Mouse (Mus musculus) layer of hippocampus, postnatal 36 days (tissue): ENCODE results near the gene Pidd1. TPM values are rescaled to one million over a fixed set of nuclear protein-coding genes. Genes with fewer than 3 reads are reported as not detected.

ENCODE experiments used
- DNase-seq, 2 experiments: peaks; one replicate each; pipeline ENCODE4 v3.0.0; 2022
- total RNA-seq, 2 experiments: library from RNA; stranded (reverse); gene quantifications; 2 replicates each; pipeline ENCODE4 v1.2.3; 2021

Pidd1 gene
- total RNA-seq: 1 to 10 TPM in 1 of 2 experiments, under 1 TPM in 1; 0.66 to 1.1 TPM

DNA sequence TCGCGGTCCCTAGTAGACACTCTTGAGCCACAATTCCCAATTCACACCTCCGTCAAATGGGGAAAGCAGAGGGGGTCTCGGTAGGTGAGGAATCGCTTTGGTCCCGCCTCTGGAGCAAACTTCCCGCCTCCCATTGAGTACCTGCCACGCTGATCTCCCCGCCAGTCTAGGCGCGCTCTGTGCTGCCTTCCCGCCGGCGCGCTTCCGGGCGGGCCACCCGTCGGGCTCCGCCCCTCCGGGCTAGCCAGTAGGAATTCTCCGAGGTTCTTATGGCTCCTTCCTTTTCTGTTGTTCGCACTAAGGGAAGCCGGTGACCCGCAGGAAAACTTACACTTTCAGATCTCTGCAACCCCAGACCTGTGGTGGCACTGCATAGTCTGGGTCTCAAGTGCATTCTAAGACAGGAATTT is at the start of gene Pidd1:
Gene Pidd1, minus strand, starts transcription at position 198 of the 410 bp plus-strand sequence.
- no peak for DNase-seq

DNA sequence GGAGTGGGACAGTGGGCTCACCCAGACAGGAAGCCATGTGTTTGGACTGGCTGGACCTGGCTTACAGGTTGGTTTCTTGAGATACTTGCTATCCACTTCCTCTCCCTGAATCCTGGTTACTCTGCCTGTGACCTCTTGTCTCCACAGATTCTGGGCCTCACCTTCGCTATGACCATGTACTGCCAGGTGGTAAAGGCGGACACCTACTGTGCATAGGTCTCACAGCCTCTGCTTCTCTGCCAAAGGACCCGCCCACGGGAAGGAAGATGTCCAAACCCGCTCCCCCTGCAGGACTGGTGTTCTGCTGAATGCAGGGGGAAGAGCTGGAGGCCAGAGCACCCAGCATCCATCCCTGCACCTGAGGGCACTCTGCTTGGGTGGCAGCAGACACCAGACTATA is 48.9 kb upstream of the Pidd1 start:
- DNase-seq: no peak

- DNase-seq: no peak
These were observed 47.3 kb upstream of the Pidd1 start for GRCm38 (mm10) chr7:141491151-141491550.

DNA sequence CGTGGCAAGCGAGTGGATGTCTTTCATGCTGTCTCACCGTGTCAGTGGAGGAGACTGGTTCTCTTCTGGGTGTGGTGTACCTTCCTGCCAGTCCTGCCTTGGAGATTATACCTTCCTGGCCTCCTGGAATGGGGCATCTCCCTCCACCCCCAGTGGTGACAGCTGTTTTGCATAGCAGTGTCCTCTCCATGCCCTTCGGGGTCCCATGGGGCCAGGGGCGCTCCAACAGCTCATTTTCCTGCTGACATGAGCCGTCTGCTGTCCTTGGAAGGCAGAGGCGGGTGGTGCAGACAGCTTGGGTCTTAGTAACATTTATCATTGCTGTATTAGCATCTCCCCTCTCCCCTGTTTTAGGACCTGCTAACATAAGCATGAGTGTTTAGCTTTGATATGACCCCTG is 43.3 kb upstream of the Pidd1 start:
- DNase-seq: no peak

DNA sequence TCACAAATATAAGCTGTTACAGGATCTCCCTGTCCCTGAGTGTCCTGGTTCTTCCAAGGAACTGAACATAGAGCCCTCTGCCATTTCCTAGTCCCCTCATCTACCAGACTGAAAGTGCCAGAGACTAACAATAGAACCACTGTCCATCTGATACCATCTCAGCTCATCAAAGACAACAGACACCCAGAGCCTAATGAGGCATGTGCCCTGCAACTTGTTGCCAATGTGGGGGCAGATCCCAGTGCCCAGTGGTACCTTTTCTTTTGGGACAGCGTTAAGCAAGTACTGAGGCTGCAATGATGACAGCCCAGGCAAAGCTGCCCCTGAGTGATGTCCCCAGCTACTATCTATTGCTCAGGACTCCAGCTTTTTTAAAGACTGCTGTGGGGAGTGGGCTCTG is 42.4 kb upstream of the Pidd1 start:
- DNase-seq: no peak

DNA sequence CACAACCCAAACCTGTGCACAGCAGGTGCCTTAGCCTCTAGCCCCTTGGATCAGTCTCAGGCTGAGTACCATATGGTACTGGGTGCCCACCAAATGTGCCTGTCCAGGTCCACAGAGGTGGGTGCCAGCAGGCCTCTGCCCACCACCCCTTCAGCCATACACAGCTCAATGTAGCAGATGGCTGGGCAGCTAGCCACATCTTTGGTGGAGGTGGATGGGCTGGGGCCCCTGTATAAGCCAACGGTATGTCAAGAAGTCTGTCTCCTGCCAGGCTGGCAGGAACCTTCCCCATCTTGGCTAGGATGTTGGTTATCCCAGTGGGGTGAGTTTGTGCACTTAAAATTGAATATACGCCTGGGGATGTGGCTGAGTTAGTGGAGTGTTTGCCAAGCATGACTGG is 41.8 kb upstream of the Pidd1 start:
- DNase-seq: no peak

DNA sequence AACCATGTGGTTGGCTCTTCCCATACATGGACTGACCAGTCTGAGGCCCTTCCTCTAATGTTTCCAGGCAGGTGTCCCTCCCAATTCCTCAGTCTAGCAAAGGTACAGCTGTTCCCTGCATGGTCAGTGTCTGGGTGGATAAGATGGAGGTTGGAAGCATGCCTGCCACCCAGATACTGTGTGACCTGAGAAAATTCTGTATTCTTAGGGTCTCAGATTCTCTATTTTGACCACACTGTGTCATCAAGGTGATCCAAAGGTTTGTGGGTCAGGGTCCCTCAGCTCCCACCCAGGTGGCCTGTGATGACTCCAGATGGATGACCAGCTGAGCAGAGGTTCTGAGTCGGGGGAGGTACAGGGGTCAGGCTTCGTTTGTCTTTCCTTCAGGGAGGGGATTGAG is 41.4 kb upstream of the Pidd1 start:
- DNase-seq: no peak

DNA sequence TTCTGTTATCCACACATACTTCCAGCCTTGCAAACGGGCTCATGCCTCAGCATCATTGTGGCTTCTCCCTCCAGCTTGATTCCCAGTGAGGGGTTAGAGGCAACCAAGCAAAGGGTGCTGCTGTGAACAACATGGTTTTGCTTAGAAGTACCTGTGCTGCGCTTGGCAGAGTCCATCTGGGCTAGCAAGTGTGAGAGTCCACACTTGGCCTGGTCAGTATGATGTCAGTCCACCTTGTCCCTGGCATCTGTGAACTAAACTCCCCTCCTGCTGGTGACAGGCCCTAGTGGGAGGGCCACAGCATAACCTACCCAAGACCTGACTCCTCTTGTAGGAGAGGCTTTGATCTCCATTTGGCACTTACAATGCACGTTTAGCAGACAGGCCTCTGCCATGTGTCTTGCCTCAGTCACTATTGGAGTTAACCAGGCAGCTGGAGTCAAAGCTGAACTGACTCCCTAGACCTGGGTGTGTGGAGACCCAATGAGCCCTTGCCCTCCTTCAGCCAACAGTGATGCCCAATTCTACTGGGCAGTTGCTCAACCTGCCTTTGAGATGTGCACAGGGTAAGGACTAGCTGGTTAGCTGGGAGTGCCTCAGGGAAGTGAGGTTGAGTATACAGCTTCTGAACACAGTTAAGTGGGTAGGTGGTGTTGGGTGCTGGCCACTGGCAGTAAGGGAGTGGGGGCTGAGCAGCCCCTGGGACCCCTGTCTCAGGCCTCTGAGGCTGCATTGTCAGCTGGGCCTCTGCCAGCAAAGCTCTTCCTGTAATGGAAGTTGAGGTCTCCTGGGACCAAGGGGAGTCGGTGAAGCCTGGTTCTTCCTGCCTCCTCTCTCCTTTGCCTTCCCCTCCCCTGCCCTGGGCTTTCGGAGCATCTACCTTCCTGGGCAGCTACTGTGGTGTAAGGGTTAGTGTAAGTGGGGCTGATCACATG is 40.6 kb upstream of the Pidd1 start:
- no peak for DNase-seq

DNA sequence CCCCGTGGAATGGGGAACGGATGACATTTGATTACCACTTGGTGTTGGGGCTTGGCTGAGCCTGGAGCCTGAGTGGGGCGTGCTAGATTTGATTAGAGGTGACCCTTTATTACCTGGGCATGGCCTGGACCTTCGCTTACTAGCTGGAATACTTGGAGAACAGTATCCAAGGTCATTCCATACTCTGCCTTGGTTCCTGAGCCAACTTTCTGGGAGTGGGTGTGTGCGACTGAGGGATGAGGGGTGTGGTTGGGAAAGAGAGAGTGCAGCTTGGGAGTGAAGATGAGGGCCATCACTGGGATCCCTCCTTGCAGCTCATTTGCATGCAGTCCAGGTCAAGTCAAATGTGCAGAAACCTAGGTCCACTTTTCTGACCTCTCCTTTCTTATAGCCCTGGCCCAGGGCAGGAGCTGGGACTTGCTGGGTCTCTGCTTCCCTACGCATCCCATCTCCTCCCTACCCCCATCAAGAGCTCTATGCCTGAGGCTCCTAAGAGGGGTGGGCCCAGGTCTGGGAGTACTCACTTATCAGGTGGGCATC is 39.4 kb upstream of the Pidd1 start:
- DNase-seq: no peak

DNA sequence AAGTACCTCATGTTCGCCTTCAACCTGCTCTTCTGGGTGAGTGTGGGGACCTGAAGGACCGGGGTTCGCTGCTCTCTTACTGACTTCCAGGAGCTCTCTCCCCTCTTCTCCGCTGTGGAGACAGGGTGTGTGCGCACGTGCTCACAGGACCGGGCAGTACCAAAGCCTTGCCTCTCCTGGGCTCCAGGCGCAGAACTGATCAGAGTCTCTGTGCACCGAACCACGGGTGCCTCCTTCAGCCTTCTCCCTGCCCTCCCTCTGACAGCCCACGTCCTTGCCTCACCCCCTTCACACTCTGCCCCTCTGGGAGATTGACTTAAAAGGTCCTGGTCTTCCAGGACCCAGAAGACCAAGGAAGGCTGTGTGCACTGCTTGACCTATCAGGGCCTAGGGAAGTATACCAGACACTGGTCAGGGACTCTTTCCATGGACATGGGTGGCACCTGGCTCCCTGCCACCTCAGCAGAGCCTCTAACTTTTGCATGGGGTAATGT is 38.8 kb upstream of the Pidd1 start:
- DNase-seq: no peak

GRCm38 (mm10) chr7:141481498-141482401 is 37.9 kb upstream of the Pidd1 start:
- peak in 1 of 2 experiments; percentile 52 for DNase-seq

- peak; percentile 66 to 71 for DNase-seq
These were observed 37.1 kb upstream of the Pidd1 start for GRCm38 (mm10) chr7:141480842-141481497.

DNA sequence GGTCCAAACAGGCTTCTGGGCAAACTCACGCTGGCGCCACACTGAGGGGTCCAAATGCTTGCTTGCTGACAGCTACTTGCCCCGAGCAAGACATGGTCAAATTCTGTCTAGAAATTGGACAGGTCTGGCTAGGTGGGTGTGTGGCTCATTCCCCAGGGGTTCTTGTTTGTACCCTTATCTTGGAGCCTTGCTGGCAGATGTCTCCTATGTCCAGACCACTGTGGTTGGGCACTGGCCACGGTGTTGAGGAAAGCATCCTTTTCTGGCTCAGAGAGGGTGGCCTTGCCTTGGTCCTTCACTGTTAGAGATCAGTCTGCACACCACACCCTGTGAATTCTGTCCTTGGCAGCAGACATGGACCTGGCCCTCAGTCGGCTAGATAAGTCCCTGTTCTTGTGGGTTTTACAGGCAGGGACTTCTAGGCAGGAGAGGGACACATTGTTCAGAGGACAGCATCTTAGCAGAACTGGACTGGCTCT is 34.5 kb upstream of the Pidd1 start:
- no peak for DNase-seq

GRCm38 (mm10) chr7:141477578-141478269 is 33.9 kb upstream of the Pidd1 start:
- no peak for DNase-seq

GRCm38 (mm10) chr7:141476981-141477370 is 33.2 kb upstream of the Pidd1 start:
- DNase-seq: no peak

DNA sequence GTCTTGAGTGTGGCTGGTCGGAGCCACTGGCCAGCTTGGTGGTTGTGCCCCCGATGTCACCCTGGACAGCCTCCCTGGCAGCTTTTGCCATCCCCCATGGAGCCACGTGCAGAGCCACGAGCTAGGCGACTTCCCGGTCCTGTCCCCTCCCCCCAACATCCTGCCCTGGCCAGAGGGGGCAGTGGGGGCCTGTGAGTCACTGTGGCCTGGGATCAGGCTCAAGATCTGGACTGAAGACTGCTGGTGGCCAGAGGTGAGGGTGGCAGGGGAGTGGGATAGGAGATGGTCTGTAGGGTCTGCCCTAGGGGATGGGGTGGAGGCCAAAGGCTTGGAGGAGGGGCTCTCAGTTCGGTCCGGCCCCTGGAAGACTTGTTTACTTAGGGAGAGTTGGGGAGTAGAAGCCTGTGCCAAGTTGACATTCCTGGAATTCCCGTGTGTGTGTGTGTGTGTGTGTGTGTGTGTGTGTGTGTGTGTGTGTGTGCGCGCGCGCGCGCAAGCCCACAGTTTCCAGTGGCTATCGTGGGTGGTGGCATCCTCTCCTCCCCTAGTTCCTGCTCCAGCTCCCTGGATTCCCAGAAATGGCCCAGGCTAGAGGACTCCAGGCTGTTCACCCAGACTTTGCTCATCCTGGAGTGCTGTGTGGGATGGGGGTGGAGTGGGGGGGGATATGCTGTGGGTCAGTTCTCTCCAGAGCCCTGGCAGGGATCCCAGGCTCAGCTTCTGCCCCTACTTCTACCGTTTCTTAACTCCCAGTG is 32.6 kb upstream of the Pidd1 start:
- no peak for DNase-seq

GRCm38 (mm10) chr7:141475805-141476158 is 32.0 kb upstream of the Pidd1 start:
- DNase-seq: no peak

- peak; percentile 82 to 83 for DNase-seq
These were observed 31.4 kb upstream of the Pidd1 start, which contains the start of the genes Polr2l and Tspan4 for GRCm38 (mm10) chr7:141475011-141475804. Polr2l (minus strand) TSS chr7:141475132. Tspan4 (plus strand) TSS chr7:141475240.

- DNase-seq: no peak
These were observed 30.3 kb upstream of the Pidd1 start for GRCm38 (mm10) chr7:141474160-141474559.

- DNase-seq: no peak
These were observed 28.9 kb upstream of the Pidd1 start for GRCm38 (mm10) chr7:141472763-141473162.
